Mouse (Mus musculus) layer of hippocampus, adult 9-10 months (tissue): Measurements from ENCODE around the gene Erc2.

Experiments used
- DNase-seq: peaks from one replicate; pipeline ENCODE4 v3.0.0; 2022; ENCODE audit warnings: low spot score

The Erc2 gene

GRCm38 (mm10) chr14:28181070-28181825 is 559.0 kb downstream of the Erc2 start:
- DNase-seq: no peak

GRCm38 (mm10) chr14:28192711-28193364 is 570.6 kb downstream of the Erc2 start:
- no peak for DNase-seq

GRCm38 (mm10) chr14:28203874-28204273 is 581.6 kb downstream of the Erc2 start:
- no peak for DNase-seq

GRCm38 (mm10) chr14:28206303-28206702 is 584.1 kb downstream of the Erc2 start:
- DNase-seq: no peak

- DNase-seq: no peak
Observed at GRCm38 (mm10) chr14:28225550-28225949, 603.3 kb downstream of the Erc2 start.

GRCm38 (mm10) chr14:28230563-28230962 is 608.3 kb downstream of the Erc2 start:
- DNase-seq: no peak

GRCm38 (mm10) chr14:28231241-28231640 is 609.0 kb downstream of the Erc2 start:
- no peak for DNase-seq

GRCm38 (mm10) chr14:28238336-28239048 is 616.3 kb downstream of the Erc2 start:
- DNase-seq: no peak

- DNase-seq: no peak
Observed at GRCm38 (mm10) chr14:28240111-28240510, 617.9 kb downstream of the Erc2 start.

GRCm38 (mm10) chr14:28242743-28243142 is 620.5 kb downstream of the Erc2 start:
- no peak for DNase-seq

- DNase-seq: no peak
Observed at GRCm38 (mm10) chr14:28243474-28243873, 621.2 kb downstream of the Erc2 start.

GRCm38 (mm10) chr14:28262706-28263105 is 640.5 kb downstream of the Erc2 start:
- no peak for DNase-seq

- DNase-seq: no peak
Observed at GRCm38 (mm10) chr14:28267367-28267766, 645.1 kb downstream of the Erc2 start.

- no peak for DNase-seq
Observed at GRCm38 (mm10) chr14:28271846-28272245, 649.6 kb downstream of the Erc2 start.

GRCm38 (mm10) chr14:28273669-28274068 is 651.4 kb downstream of the Erc2 start:
- DNase-seq: no peak

- DNase-seq: no peak
Observed at GRCm38 (mm10) chr14:28274826-28275225, 652.6 kb downstream of the Erc2 start.

- DNase-seq: no peak
Observed at GRCm38 (mm10) chr14:28278951-28279350, 656.7 kb downstream of the Erc2 start.

- DNase-seq: no peak
Observed at GRCm38 (mm10) chr14:28280376-28280775, 658.1 kb downstream of the Erc2 start.

GRCm38 (mm10) chr14:28283319-28284095 is 661.3 kb downstream of the Erc2 start:
- DNase-seq: no peak

GRCm38 (mm10) chr14:28286511-28286910 is 664.3 kb downstream of the Erc2 start:
- DNase-seq: no peak

GRCm38 (mm10) chr14:28288196-28288595 is 666.0 kb downstream of the Erc2 start:
- DNase-seq: no peak

GRCm38 (mm10) chr14:28288926-28289325 is 666.7 kb downstream of the Erc2 start:
- DNase-seq: no peak
